ENCODE assay signal across 8 mouse cellular contexts in genomic region chr9:21032491-21032890, GRCm38 (mm10). TPM values are rescaled to one million over a fixed set of nuclear protein-coding genes. Genes with fewer than 3 reads are reported as not detected.
A peak's percentile ranks its signal among the peaks of the same experiment; 100 is the strongest.
DNase-seq lines count a peak whose midpoint lies in the region; ATAC-seq and TF ChIP-seq lines count a peak whose summit lies in the region.

No protein-coding gene starts in this region.

- H3K9ac ChIP-seq in heart, adult 2 months (ENCODE audit: low read depth, low read length) = no peak overlapping the region
- no peak overlapping the region; the same call in 1 of the 2 replicates for H3K9ac ChIP-seq in ES-E14 (ENCODE audit: insufficient read depth, low read depth, low read length, poor library complexity, severe bottlenecking)
- no peak overlapping the region for H3K9ac ChIP-seq in heart, postnatal 0 days (replicated peaks; ENCODE audit: low read depth, low read length)
- H3K9ac ChIP-seq in liver, postnatal 0 days (replicated peaks) = no peak overlapping the region

- TF ChIP-seq POLR2A in heart, adult 2 months (IDR thresholded peaks at IDR 0.05; ENCODE audit: insufficient read depth, low read depth, low read length) = no peak

- no peak for TF ChIP-seq CTCF in heart, adult 2 months (IDR thresholded peaks at IDR 0.05)
- TF ChIP-seq CTCF in heart, postnatal 0 days (IDR thresholded peaks at IDR 0.05; ENCODE audit: low read depth) = no peak
- TF ChIP-seq CTCF in liver, postnatal 0 days (IDR thresholded peaks at IDR 0.05; ENCODE audit: low read depth) = no peak

- peak overlapping the region; percentile 73 for H3K4me3 ChIP-seq in heart, adult 2 months
- H3K4me3 ChIP-seq in ES-E14 (ENCODE audit: insufficient read depth in 1 of 2, low read depth in 1 of 2, low read length in 2 of 2, poor library complexity in 1 of 2, severe bottlenecking in 1 of 2) = peak overlapping the region; percentile 67 to 85
- H3K4me3 ChIP-seq in heart, postnatal 0 days (ENCODE audit: low read depth, low read length) = peak overlapping the region; percentile 54
- H3K4me3 ChIP-seq in liver, postnatal 0 days (ENCODE audit: low read depth, low read length) = peak overlapping the region; percentile 55

- no peaks in the 10 kb centered on the region for H3K79me2 ChIP-seq in heart, adult 2 months (replicated peaks; ENCODE audit: control insufficient read depth, insufficient read depth, low read length)

- TF ChIP-seq EP300 in heart, adult 2 months (IDR thresholded peaks at IDR 0.05; ENCODE audit: insufficient read depth, low read depth, low read length) = no peak
- no peak for TF ChIP-seq EP300 in heart, postnatal 0 days (IDR thresholded peaks at IDR 0.05; ENCODE audit: low read depth)
- TF ChIP-seq EP300 in liver, postnatal 0 days (IDR thresholded peaks at IDR 0.05; ENCODE audit: low read depth) = no peak

- no peak for DNase-seq in heart, adult 2 months
- no peak for DNase-seq in heart, adult 8-10 months (ENCODE audit: low spot score)
- no peak for DNase-seq in ES-E14 (ENCODE audit: low read depth, low spot score)
- no peak for DNase-seq in heart, postnatal 0 days (ENCODE audit: low spot score)
- DNase-seq in liver, postnatal 0 days = no peak
- DNase-seq in adrenal gland, postnatal 14 days = no peak
- DNase-seq in layer of hippocampus, adult 18-20 months (ENCODE audit: low spot score in 2 of 2) = no peak
- no peak for DNase-seq in right cerebral cortex, postnatal 14 days

- H3K9me3 ChIP-seq in ES-E14 (ENCODE audit: control insufficient read depth, insufficient read depth, low read depth, low read length) = no peaks in the 10 kb centered on the region
- H3K9me3 ChIP-seq in heart, postnatal 0 days (replicated peaks; ENCODE audit: control insufficient read depth, low read length) = no peaks in the 10 kb centered on the region
- no peaks in the 10 kb centered on the region for H3K9me3 ChIP-seq in liver, postnatal 0 days (ENCODE audit: low read length)

- ATAC-seq in heart, postnatal 0 days (ENCODE audit: insufficient read depth, low read depth) = no peak
- ATAC-seq in liver, postnatal 0 days = no peak

- H3K27me3 ChIP-seq in heart, adult 2 months (ENCODE audit: control insufficient read depth, insufficient read depth, low read length) = peaks cover 11% of the 10 kb centered on the region
- H3K27me3 ChIP-seq in heart, postnatal 0 days (ENCODE audit: control insufficient read depth, insufficient read depth, low read length) = peaks cover 64% of the 10 kb centered on the region
- H3K27me3 ChIP-seq in liver, postnatal 0 days (ENCODE audit: insufficient read depth, low read length) = peaks cover 61% of the 10 kb centered on the region

- 4% methylated on average over 7 of the region's 7 CpGs for WGBS in heart, adult 2 months
- 5% methylated on average over 7 of the region's 7 CpGs for WGBS in heart, postnatal 0 days
- 4% methylated on average over 7 of the region's 7 CpGs for WGBS in liver, postnatal 0 days (ENCODE audit: insufficient replicate concordance)

- H3K27ac ChIP-seq in heart, adult 2 months = no peak overlapping the region
- H3K27ac ChIP-seq in ES-E14 (ENCODE audit: insufficient read depth, low read depth, low read length, poor library complexity, severe bottlenecking) = no peak overlapping the region
- H3K27ac ChIP-seq in heart, postnatal 0 days (ENCODE audit: low read depth) = no peak overlapping the region
- H3K27ac ChIP-seq in liver, postnatal 0 days (ENCODE audit: low read depth) = no peak overlapping the region

- peak overlapping the region; percentile 84 for H3K4me2 ChIP-seq in heart, postnatal 0 days (ENCODE audit: low read depth, low read length)
- peak overlapping the region; percentile 98 for H3K4me2 ChIP-seq in liver, postnatal 0 days (ENCODE audit: low read depth, low read length)

- in situ Hi-C loops in ES-E14 (cut with MboI; ENCODE audit: low sequenced_read_pairs in 2 of 2, unreplicated experiment in 2 of 2) = no loop called here

- intact Hi-C loops in heart, adult 2 months (cut with DNase I) = loop anchor here (5.0 kb wide), 2 partner anchors 40 to 60 kb away; partner anchors contain the start of genes Fdx1l, Gm38431, Gm49373 and Raver1

- H3K36me3 ChIP-seq in heart, adult 2 months (ENCODE audit: control insufficient read depth, insufficient read depth, low read length) = no peaks in the 10 kb centered on the region
- H3K36me3 ChIP-seq in ES-E14 (ENCODE audit: control insufficient read depth, insufficient read depth, low read length, poor library complexity, severe bottlenecking) = peaks cover 8% of the 10 kb centered on the region
- H3K36me3 ChIP-seq in heart, postnatal 0 days (replicated peaks; ENCODE audit: control insufficient read depth, insufficient read depth, low read length) = 0 out of 2 replicates have a peak, but pooled peaks cover 5% of the 10 kb centered on the region
- peaks cover 11% of the 10 kb centered on the region for H3K36me3 ChIP-seq in liver, postnatal 0 days (replicated peaks; ENCODE audit: insufficient read depth, low read length)

- peaks cover 3% of the 10 kb centered on the region for H3K4me1 ChIP-seq in heart, adult 2 months (ENCODE audit: control insufficient read depth, insufficient read depth, low read length)
- H3K4me1 ChIP-seq in ES-E14 (ENCODE audit: control insufficient read depth in 2 of 2, insufficient read depth in 2 of 2, low read length in 2 of 2, poor library complexity in 1 of 2) = peaks cover 8 to 46% of the 10 kb centered on the region in 2 experiments
- peaks cover 49% of the 10 kb centered on the region for H3K4me1 ChIP-seq in heart, postnatal 0 days (ENCODE audit: control insufficient read depth, insufficient read depth)
- H3K4me1 ChIP-seq in liver, postnatal 0 days (ENCODE audit: insufficient read depth) = peaks cover 65% of the 10 kb centered on the region

TF ChIP-seq in ES-E14, 5 proteins besides CTCF, POLR2A, EP300 and RAD21:
- TF ChIP-seq ZNF384 (IDR thresholded peaks at IDR 0.05; ENCODE audit: low read depth, low read length) = no peak
- no peak for TF ChIP-seq HCFC1 (IDR thresholded peaks at IDR 0.05; ENCODE audit: borderline replicate concordance, insufficient read depth, low read length)
- TF ChIP-seq MAFK (IDR thresholded peaks at IDR 0.05; ENCODE audit: insufficient read depth, low read depth, low read length) = no peak
- TF ChIP-seq ZC3H11A (IDR thresholded peaks at IDR 0.05; ENCODE audit: borderline replicate concordance, low read depth, low read length) = no peak
- no peak for TF ChIP-seq CHD2 (IDR thresholded peaks at IDR 0.05; ENCODE audit: low read depth, low read length)

RNA-seq across cellular contexts. Expression of gene Icam5, which starts 0.6 kb away (rescaled TPM):
- not detected for total RNA-seq in heart, adult 2 months (2021)
- polyA plus RNA-seq in heart, adult 2 months (2012; rRNA removed) = 0.06 and 0.08 TPM in 2 replicates
- under 1 TPM in 1 of 4 experiments, not detected in 3; 0.12 TPM for total RNA-seq in heart, adult 8-10 months (2022)
- 1.4 and 1.8 TPM in 2 replicates for total RNA-seq in ES-E14 (2012; rRNA removed)
- not detected in 2 replicates for total RNA-seq in heart, postnatal 0 days (2014; rRNA removed; ENCODE audit: low replicate concordance)
- polyA plus RNA-seq in heart, postnatal 0 days (2015; fragmentation: Nextera tagmentation; extraction: Ambion mirVana) = 0.04 TPM in 1 of 2 replicates, not detected in the other
- 0.05 and 0.08 TPM in 2 replicates for polyA plus RNA-seq in liver, postnatal 0 days (2015; fragmentation: Nextera tagmentation; extraction: Ambion mirVana)
- total RNA-seq in adrenal gland, postnatal 14 days (2021) = 0.74 and 0.90 TPM in 2 replicates
- 100 to 1,000 TPM; 379 to 387 TPM for total RNA-seq in layer of hippocampus, adult 18-20 months (2021)

RNA-seq across cellular contexts. Expression of gene Icam4, which starts 3.3 kb away (rescaled TPM):
- 1 to 10 TPM in 1 of 2 experiments, under 1 TPM in 1; 0.84 to 1.0 TPM for total RNA-seq in heart, adult 2 months (2021)
- polyA plus RNA-seq in heart, adult 2 months (2012; rRNA removed) = 0.70 and 1.4 TPM in 2 replicates
- total RNA-seq in heart, adult 8-10 months (2022) = 1 to 10 TPM in 1 of 4 experiments, under 1 TPM in 3; 0.27 to 1.9 (median 0.74) TPM
- 1.5 and 3.1 TPM in 2 replicates for total RNA-seq in ES-E14 (2012; rRNA removed)
- 2.4 TPM in 1 of 2 replicates, not detected in the other for total RNA-seq in heart, postnatal 0 days (2014; rRNA removed; ENCODE audit: low replicate concordance)
- 1.3 and 1.6 TPM in 2 replicates for polyA plus RNA-seq in heart, postnatal 0 days (2015; fragmentation: Nextera tagmentation; extraction: Ambion mirVana)
- 57.7 and 58.5 TPM in 2 replicates for polyA plus RNA-seq in liver, postnatal 0 days (2015; fragmentation: Nextera tagmentation; extraction: Ambion mirVana)
- 1.2 and 4.1 TPM in 2 replicates for total RNA-seq in adrenal gland, postnatal 14 days (2021)
- 1 to 10 TPM in 1 of 2 experiments, under 1 TPM in 1; 0.97 to 1.2 TPM for total RNA-seq in layer of hippocampus, adult 18-20 months (2021)

RNA-seq across cellular contexts. Expression of gene Icam1, which starts 16.7 kb away (rescaled TPM):
- total RNA-seq in heart, adult 2 months (2021) = 1 to 10 TPM; 7.6 to 9.2 TPM
- 12.4 and 15.3 TPM in 2 replicates for polyA plus RNA-seq in heart, adult 2 months (2012; rRNA removed)
- 10 to 100 TPM in 2 of 4 experiments, 1 to 10 TPM in 2; 7.5 to 11.3 (median 9.9) TPM for total RNA-seq in heart, adult 8-10 months (2022)
- 153 and 310 TPM in 2 replicates for total RNA-seq in ES-E14 (2012; rRNA removed)
- total RNA-seq in heart, postnatal 0 days (2014; rRNA removed; ENCODE audit: low replicate concordance) = 16.2 and 19.1 TPM in 2 replicates
- 9.0 and 10.6 TPM in 2 replicates for polyA plus RNA-seq in heart, postnatal 0 days (2015; fragmentation: Nextera tagmentation; extraction: Ambion mirVana)
- 12.7 and 13.6 TPM in 2 replicates for polyA plus RNA-seq in liver, postnatal 0 days (2015; fragmentation: Nextera tagmentation; extraction: Ambion mirVana)
- 12.7 and 13.8 TPM in 2 replicates for total RNA-seq in adrenal gland, postnatal 14 days (2021)
- 1 to 10 TPM; 2.0 to 2.6 TPM for total RNA-seq in layer of hippocampus, adult 18-20 months (2021)

RNA-seq across cellular contexts. Expression of gene Mrpl4, which starts 30.0 kb away (rescaled TPM):
- 100 to 1,000 TPM; 124 to 130 TPM for total RNA-seq in heart, adult 2 months (2021)
- 173 and 226 TPM in 2 replicates for polyA plus RNA-seq in heart, adult 2 months (2012; rRNA removed)
- 100 to 1,000 TPM; 135 to 142 (median 136) TPM for total RNA-seq in heart, adult 8-10 months (2022)
- 80.8 and 89.5 TPM in 2 replicates for total RNA-seq in ES-E14 (2012; rRNA removed)
- 239 and 285 TPM in 2 replicates for total RNA-seq in heart, postnatal 0 days (2014; rRNA removed; ENCODE audit: low replicate concordance)
- polyA plus RNA-seq in heart, postnatal 0 days (2015; fragmentation: Nextera tagmentation; extraction: Ambion mirVana) = 193 and 195 TPM in 2 replicates
- polyA plus RNA-seq in liver, postnatal 0 days (2015; fragmentation: Nextera tagmentation; extraction: Ambion mirVana) = 54.6 and 55.0 TPM in 2 replicates
- total RNA-seq in adrenal gland, postnatal 14 days (2021) = 135 and 144 TPM in 2 replicates
- 10 to 100 TPM; 61.0 to 61.9 TPM for total RNA-seq in layer of hippocampus, adult 18-20 months (2021)

RNA-seq across cellular contexts. Expression of gene Zglp1, which starts 34.4 kb away (rescaled TPM):
- not detected for total RNA-seq in heart, adult 2 months (2021)
- not detected in 2 replicates for polyA plus RNA-seq in heart, adult 2 months (2012; rRNA removed)
- total RNA-seq in heart, adult 8-10 months (2022) = not detected
- total RNA-seq in ES-E14 (2012; rRNA removed) = 1.3 and 2.0 TPM in 2 replicates
- total RNA-seq in heart, postnatal 0 days (2014; rRNA removed; ENCODE audit: low replicate concordance) = not detected in 2 replicates
- polyA plus RNA-seq in heart, postnatal 0 days (2015; fragmentation: Nextera tagmentation; extraction: Ambion mirVana) = 0.30 TPM in 1 of 2 replicates, not detected in the other
- polyA plus RNA-seq in liver, postnatal 0 days (2015; fragmentation: Nextera tagmentation; extraction: Ambion mirVana) = 0.51 TPM in 1 of 2 replicates, not detected in the other
- total RNA-seq in adrenal gland, postnatal 14 days (2021) = not detected in 2 replicates
- not detected for total RNA-seq in layer of hippocampus, adult 18-20 months (2021)

Comparison
In these comparisons a context has a peak if more than half of its experiments do, and no peak if none do; other contexts are left out.
1. RNA of gene Icam5, which starts 0.6 kb away (total RNA-seq): 379 to 387 TPM in layer of hippocampus, adult 18-20 months; 1.4 to 1.8 TPM in ES-E14, 0.74 to 0.90 TPM in adrenal gland, postnatal 14 days, 0.12 TPM in heart, adult 8-10 months, not detected in heart, adult 2 months and not detected in heart, postnatal 0 days; every median in the first group is over 100 times any median in the second.
2. Peak in every context shown above with its lines, with median percentiles within 50 percentile points of each other: H3K4me3 ChIP-seq.